Mouse (Mus musculus): Measurements from ENCODE around the gene Gm11037. TPM values are rescaled to one million over a fixed set of nuclear protein-coding genes. Genes with fewer than 3 reads are reported as not detected.

Gm11037 gene
- polyA plus RNA-seq, 1 experiment from 2014 or later = not detected

DNA sequence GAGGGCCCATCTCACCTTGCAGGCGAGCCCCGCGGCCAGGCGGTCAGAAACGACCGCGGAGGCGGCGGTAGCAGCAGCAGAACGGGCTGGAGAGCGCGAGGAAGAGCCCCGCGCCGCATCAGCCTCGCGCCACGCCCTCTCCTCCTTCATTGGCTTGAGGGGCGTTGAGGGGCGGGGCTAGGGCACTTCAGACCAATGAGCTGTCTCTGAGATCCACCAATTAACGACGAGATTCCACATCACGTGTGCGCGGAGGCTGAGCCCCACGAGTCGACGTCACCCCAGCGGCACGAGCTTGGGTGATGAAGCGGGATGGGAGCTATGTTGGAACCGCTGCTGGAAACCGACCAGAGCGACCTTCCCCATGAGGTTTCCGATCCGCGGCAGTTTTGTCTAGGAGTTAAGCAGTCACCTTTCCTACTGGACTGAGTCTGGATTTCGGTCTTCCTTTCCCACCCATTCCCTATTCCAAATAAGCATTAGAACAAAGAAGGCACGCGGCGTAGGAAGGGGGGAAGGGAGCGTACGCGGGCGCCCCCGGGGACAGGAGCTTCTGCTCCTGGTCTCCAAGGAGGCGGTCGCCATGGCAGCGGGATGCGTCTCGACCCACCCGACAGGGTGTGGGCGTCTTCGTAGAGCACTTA is 26.8 kb downstream of the Gm11037 start, which contains the start of gene 1700037H04Rik:
Gene 1700037H04Rik (minus strand): TSS at position 144 of the 644 bp plus-strand sequence.
- Histone ChIP-seq H3K36me3 (0 out of 2 replicates have a peak, but pooled peaks cover 1% of the 10 kb centered on the region), H3K9me3 (0 out of 2 replicates have a peak, but pooled peaks cover 4% of the 10 kb centered on the region), H3K4me1 (replicated peaks) (peaks cover 39% of the 10 kb centered on the region), H3K27me3 (no peaks in the 10 kb centered on the region), H3K4me3 (peak within 1 kb of the TSS; percentile 60), H3K27ac (replicated peaks) (peak within 1 kb of the TSS; percentile 93), H3K9ac (peak within 1 kb of the TSS; percentile 92), H3K4me2 (peak within 1 kb of the TSS; percentile 95)
- under 1% methylated on average over 54 of the region's 54 CpGs for WGBS
- peak; percentile 97 for ATAC-seq (ENCODE audit: low read depth)

- 0 out of 2 replicates have a peak, but pooled peaks cover 8% of the 10 kb centered on the region for H3K9me3 ChIP-seq
- H3K27ac ChIP-seq (replicated peaks) = peak overlapping the region; percentile 93
- peak overlapping the region; percentile 60 for H3K4me3 ChIP-seq
- H3K9ac ChIP-seq = peak overlapping the region; percentile 77
- H3K4me2 ChIP-seq = peak overlapping the region; percentile 67
- H3K27me3 ChIP-seq = no peaks in the 10 kb centered on the region
- H3K4me1 ChIP-seq (replicated peaks) = peaks cover 39% of the 10 kb centered on the region
- peak; percentile 1 for ATAC-seq (ENCODE audit: low read depth)
- no peaks in the 10 kb centered on the region for H3K36me3 ChIP-seq
- under 1% methylated on average over 17 of the region's 17 CpGs for WGBS
These were observed 27.4 kb downstream of the Gm11037 start for GRCm38 (mm10) chr2:131160671-131161111.

DNA sequence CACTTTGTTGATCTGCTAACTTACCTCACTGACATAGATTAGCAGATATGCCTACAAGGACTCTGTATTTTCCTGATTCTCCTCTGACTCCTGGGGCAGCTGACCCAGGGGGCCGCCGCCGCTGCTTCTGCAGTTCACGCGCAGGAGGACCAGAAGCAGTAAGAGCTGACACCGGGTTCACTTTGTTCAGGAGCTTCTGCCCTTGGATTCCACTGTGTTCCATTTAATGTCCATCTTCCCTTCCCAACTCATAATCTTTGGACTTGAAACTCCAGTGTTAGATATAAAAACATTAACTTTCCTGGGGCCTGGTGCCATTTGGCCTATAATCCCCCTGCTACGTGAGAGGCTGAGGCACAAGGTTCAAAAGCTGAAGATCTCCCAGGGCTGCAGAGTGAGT is 30.6 kb downstream of the Gm11037 start:
- H3K9ac ChIP-seq = no peak overlapping the region
- H3K27ac ChIP-seq (replicated peaks) = no peak overlapping the region
- 0 out of 2 replicates have a peak, but pooled peaks cover 8% of the 10 kb centered on the region for H3K9me3 ChIP-seq
- H3K4me3 ChIP-seq = no peak overlapping the region
- H3K4me2 ChIP-seq = no peak overlapping the region
- ATAC-seq (ENCODE audit: low read depth) = no peak
- H3K36me3 ChIP-seq = no peaks in the 10 kb centered on the region
- no peaks in the 10 kb centered on the region for H3K27me3 ChIP-seq
- 85% methylated on average over 7 of the region's 7 CpGs for WGBS
- peaks cover 13% of the 10 kb centered on the region for H3K4me1 ChIP-seq (replicated peaks)

- ATAC-seq (ENCODE audit: low read depth) = no peak
- H3K4me1 ChIP-seq (replicated peaks) = peaks cover 7% of the 10 kb centered on the region
- H3K4me3 ChIP-seq = no peak overlapping the region
- H3K4me2 ChIP-seq = no peak overlapping the region
- H3K27ac ChIP-seq (replicated peaks) = no peak overlapping the region
- peaks cover 13% of the 10 kb centered on the region for H3K27me3 ChIP-seq
- H3K9ac ChIP-seq = no peak overlapping the region
- H3K9me3 ChIP-seq = 0 out of 2 replicates have a peak, but pooled peaks cover 8% of the 10 kb centered on the region
- H3K36me3 ChIP-seq = no peaks in the 10 kb centered on the region
- 85% methylated on average over 2 of the region's 2 CpGs for WGBS
These were observed 32.9 kb downstream of the Gm11037 start for GRCm38 (mm10) chr2:131166172-131166571.

DNA sequence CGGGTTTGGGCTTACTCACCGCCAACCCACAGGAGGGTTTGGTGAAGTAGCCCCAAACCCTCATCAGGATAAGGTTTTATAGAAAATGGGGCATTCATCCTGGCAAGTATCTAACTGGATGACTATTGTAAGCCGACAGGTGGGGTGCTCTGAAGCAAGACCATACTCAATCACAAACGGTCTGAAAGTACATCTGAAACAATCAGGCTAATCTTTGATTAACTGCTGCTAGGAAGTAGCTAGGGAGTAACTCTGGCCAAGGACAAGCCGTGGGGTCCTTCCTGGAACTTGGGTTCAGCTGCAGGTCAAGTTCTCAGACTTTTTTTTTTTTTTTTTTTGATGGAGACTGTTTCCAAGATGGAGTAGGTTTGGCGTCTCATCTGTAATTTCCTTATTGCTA is 34.7 kb downstream of the Gm11037 start:
- no peak for ATAC-seq (ENCODE audit: low read depth)
- Histone ChIP-seq H3K36me3 (no peaks in the 10 kb centered on the region), H3K4me2 (no peak overlapping the region), H3K4me1 (replicated peaks) (peaks cover 12% of the 10 kb centered on the region), H3K27me3 (peaks cover 31% of the 10 kb centered on the region), H3K27ac (replicated peaks) (no peak overlapping the region), H3K4me3 (no peak overlapping the region), H3K9me3 (0 out of 2 replicates have a peak, but pooled peaks cover 8% of the 10 kb centered on the region), H3K9ac (no peak overlapping the region)
- WGBS = 84% methylated on average over 6 of the region's 6 CpGs

- H3K4me3 ChIP-seq = no peak overlapping the region
- H3K9me3 ChIP-seq = 0 out of 2 replicates have a peak, but pooled peaks cover 8% of the 10 kb centered on the region
- H3K27ac ChIP-seq (replicated peaks) = no peak overlapping the region
- peaks cover 39% of the 10 kb centered on the region for H3K27me3 ChIP-seq
- H3K36me3 ChIP-seq = no peaks in the 10 kb centered on the region
- H3K4me2 ChIP-seq = no peak overlapping the region
- 81% methylated on average over 1 of the region's 1 CpGs for WGBS
- peaks cover 17% of the 10 kb centered on the region for H3K4me1 ChIP-seq (replicated peaks)
- no peak for ATAC-seq (ENCODE audit: low read depth)
- no peak overlapping the region for H3K9ac ChIP-seq
These were observed 35.6 kb downstream of the Gm11037 start for GRCm38 (mm10) chr2:131168914-131169313.

- 16% methylated on average over 9 of the region's 9 CpGs for WGBS
- Histone ChIP-seq H3K4me2 (peak overlapping the region; percentile 36; the same call in 1 of the 2 replicates), H3K27me3 (peaks cover 39% of the 10 kb centered on the region), H3K36me3 (no peaks in the 10 kb centered on the region), H3K9me3 (no peaks in the 10 kb centered on the region), H3K9ac (no peak overlapping the region), H3K27ac (replicated peaks) (no peak overlapping the region), H3K4me3 (peak overlapping the region; percentile 9; the same call in 1 of the 2 replicates), H3K4me1 (replicated peaks) (peaks cover 36% of the 10 kb centered on the region)
- ATAC-seq (ENCODE audit: low read depth) = no peak
These were observed 37.6 kb downstream of the Gm11037 start for GRCm38 (mm10) chr2:131170936-131171335.

DNA sequence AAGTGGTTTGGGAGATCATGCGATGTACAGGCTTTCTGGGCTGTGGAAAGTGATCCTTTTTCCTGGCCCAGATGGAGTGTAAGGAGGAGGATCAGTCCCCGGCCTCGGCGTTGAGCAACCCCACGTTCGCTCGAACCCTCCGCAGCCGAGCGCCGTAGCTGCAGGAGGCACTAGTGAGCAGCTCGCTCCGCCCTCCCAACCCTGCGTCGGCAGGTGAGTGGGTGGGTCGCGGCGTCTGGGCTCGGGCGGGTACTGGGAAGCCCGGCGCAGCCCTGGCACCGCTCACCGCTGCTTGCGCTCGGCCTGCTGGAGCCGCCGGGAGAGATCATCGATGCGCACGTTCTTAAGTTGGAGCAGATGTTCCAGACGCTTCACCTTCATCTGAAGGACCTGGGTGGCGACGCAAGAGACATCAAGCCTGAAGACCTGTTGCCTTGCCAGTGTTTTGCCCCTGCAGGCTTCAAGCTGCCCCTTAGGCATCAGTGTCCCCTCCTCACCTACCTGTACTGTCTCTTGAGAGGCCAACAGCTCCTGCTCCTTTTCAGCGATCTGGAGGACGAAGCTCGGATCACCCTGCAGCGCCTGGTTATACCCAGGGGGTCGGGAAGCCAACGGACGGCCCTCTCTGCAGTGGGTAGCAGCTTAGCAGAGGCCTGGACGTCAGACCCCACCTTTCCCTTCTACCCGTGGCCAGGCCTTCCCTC is 38.3 kb downstream of the Gm11037 start:
- no peak for ATAC-seq (ENCODE audit: low read depth)
- WGBS = 5% methylated on average over 43 of the region's 43 CpGs
- H3K4me3 ChIP-seq = peak overlapping the region; percentile 9; the same call in 1 of the 2 replicates

DNA sequence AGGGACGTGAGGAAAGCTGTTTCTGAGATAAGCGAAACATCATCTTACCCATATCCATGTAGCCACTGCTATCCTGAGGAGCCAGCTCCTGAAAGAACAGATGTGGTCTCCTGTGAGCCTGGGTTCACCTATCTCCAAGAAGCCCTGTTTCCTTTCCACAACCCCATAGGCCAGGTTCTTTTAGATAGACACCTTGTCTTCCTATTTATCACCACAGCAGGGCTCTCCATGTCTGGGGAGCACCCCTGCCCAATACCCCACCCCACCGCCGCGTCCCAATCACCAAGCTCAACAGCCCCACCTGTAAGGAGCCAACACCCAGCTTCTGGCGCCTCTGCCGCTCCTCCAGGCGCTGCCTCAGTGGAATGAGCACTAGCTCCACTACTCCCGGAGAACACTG is 39.0 kb downstream of the Gm11037 start:
- Histone ChIP-seq H3K27ac (replicated peaks) (no peak overlapping the region), H3K27me3 (peaks cover 39% of the 10 kb centered on the region), H3K9me3 (no peaks in the 10 kb centered on the region), H3K9ac (no peak overlapping the region), H3K4me1 (replicated peaks) (peaks cover 50% of the 10 kb centered on the region), H3K4me2 (no peak overlapping the region), H3K36me3 (peaks cover 3% of the 10 kb centered on the region; the same call in 1 of the 2 replicates), H3K4me3 (no peak overlapping the region)
- no peak for ATAC-seq (ENCODE audit: low read depth)
- WGBS = 42% methylated on average over 9 of the region's 9 CpGs

More for the DNA sequence above, 38.3 kb downstream of the Gm11037 start:
- Histone ChIP-seq H3K36me3 (no peaks in the 10 kb centered on the region; the same call in 1 of the 2 replicates), H3K4me1 (replicated peaks) (peaks cover 42% of the 10 kb centered on the region), H3K27ac (replicated peaks) (no peak overlapping the region), H3K4me2 (peak overlapping the region; percentile 36), H3K27me3 (peaks cover 39% of the 10 kb centered on the region), H3K9me3 (no peaks in the 10 kb centered on the region), H3K9ac (no peak overlapping the region)

GRCm38 (mm10) chr2:131174700-131175099 is 41.4 kb downstream of the Gm11037 start:
- H3K27ac ChIP-seq (replicated peaks) = no peak overlapping the region
- peak overlapping the region; percentile 42 for H3K4me3 ChIP-seq
- WGBS = 4% methylated on average over 11 of the region's 11 CpGs
- H3K9me3 ChIP-seq = no peaks in the 10 kb centered on the region
- peaks cover 39% of the 10 kb centered on the region for H3K27me3 ChIP-seq
- peak overlapping the region; percentile 60 for H3K9ac ChIP-seq
- H3K4me2 ChIP-seq = peak overlapping the region; percentile 86
- ATAC-seq (ENCODE audit: low read depth) = peak; percentile 24
- peaks cover 70% of the 10 kb centered on the region for H3K4me1 ChIP-seq (replicated peaks)
- peaks cover 8% of the 10 kb centered on the region for H3K36me3 ChIP-seq

- Histone ChIP-seq H3K9ac (no peak overlapping the region), H3K4me1 (replicated peaks) (peaks cover 70% of the 10 kb centered on the region), H3K27ac (replicated peaks) (no peak overlapping the region), H3K4me3 (no peak overlapping the region), H3K4me2 (no peak overlapping the region), H3K27me3 (peaks cover 34% of the 10 kb centered on the region), H3K36me3 (peaks cover 8% of the 10 kb centered on the region), H3K9me3 (no peaks in the 10 kb centered on the region)
- ATAC-seq (ENCODE audit: low read depth) = no peak
- 69% methylated on average over 3 of the region's 3 CpGs for WGBS
These were observed 42.1 kb downstream of the Gm11037 start for GRCm38 (mm10) chr2:131175286-131175944.

DNA sequence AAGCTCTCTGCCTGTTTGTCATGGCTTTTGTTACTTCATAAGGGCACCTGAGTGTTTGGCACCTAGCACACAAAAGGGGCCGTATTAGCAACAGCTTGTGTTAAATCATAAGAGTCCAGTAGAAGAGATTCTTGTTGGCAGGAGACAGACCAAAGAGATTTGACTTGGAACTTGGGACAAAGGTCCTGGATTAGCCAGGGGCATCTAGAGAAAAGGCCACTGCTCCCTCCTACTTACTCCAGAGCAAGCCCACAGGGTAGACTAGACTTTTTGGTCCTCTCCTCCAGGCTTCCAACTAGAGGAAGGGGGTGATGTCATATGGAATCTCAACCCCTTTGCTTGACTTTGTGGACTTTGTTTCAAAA is 42.6 kb downstream of the Gm11037 start:
- Histone ChIP-seq H3K4me1 (replicated peaks) (peaks cover 67% of the 10 kb centered on the region), H3K27me3 (peaks cover 29% of the 10 kb centered on the region), H3K9ac (no peak overlapping the region), H3K27ac (replicated peaks) (no peak overlapping the region), H3K4me3 (no peak overlapping the region), H3K9me3 (no peaks in the 10 kb centered on the region), H3K4me2 (peak overlapping the region; percentile 87; the same call in 1 of the 2 replicates), H3K36me3 (peaks cover 8% of the 10 kb centered on the region)
- WGBS = 100% methylated on average over 1 of the region's 1 CpGs
- no peak for ATAC-seq (ENCODE audit: low read depth)

Measured in neural tube, embryonic 13.5 days (tissue).